Mouse (Mus musculus) liver, embryonic 14.5 days (tissue): ENCODE measurements around the gene Nfx1. TPM values are rescaled to one million over a fixed set of nuclear protein-coding genes. Genes with fewer than 3 reads are reported as not detected.

Experiments used
- ATAC-seq: fragments of 200-750 bp; cut with Nextera tagmentation; 2 replicates; pipeline ENCODE4 v1.8.0; 2017; ENCODE audit warnings: moderate number of reproducible peaks, mild to moderate bottlenecking, moderate library complexity; ENCODE audit not compliant: insufficient read depth
- DNase-seq, 3 experiments: peaks; one replicate each; pipeline ENCODE4 v3.0.0-alpha.2; 2012 to 2013; ENCODE audit warnings: low read depth in 3 of 3, low spot score in 3 of 3
- H3K27ac ChIP-seq: fragments of 300-500 bp; sonication (generic); 2 replicates; pipeline ENCODE4 v1.5.1; 2014; ENCODE audit warnings: moderate library complexity, mild to moderate bottlenecking, control low read depth, inconsistent platforms
- H3K27me3 ChIP-seq: fragments of 300-500 bp; sonication (generic); 2 replicates; pipeline ENCODE4 v1.6.1; 2014; ENCODE audit warnings: mild to moderate bottlenecking, low read length, moderate library complexity; ENCODE audit not compliant: control insufficient read depth, insufficient read depth
- H3K36me3 ChIP-seq: fragments of 300-500 bp; sonication (generic); replicated peaks from 2 replicates; pipeline ENCODE4 v1.6.1; 2014; ENCODE audit warnings: low read depth; ENCODE audit not compliant: control insufficient read depth, insufficient read depth
- H3K4me1 ChIP-seq, 2 experiments: fragments of 200-500 bp in 1 of 2; fragments of 300-500 bp in 1 of 2; sonication (generic) in 1 of 2; replicated peaks; 2 replicates each; pipeline ENCODE4 v1.6.1; 2012 to 2014; ENCODE audit warnings: antibody characterized with exemption in 1 of 2, inconsistent platforms in 1 of 2, low read length in 1 of 2; ENCODE audit not compliant: control insufficient read depth in 2 of 2, insufficient read depth in 2 of 2
- H3K4me2 ChIP-seq: fragments of 300-500 bp; sonication (generic); 2 replicates; pipeline ENCODE4 v1.6.1; 2014; ENCODE audit warnings: low read depth, mild to moderate bottlenecking, control low read depth, moderate library complexity
- H3K4me3 ChIP-seq, 2 experiments: fragments of 200-500 bp in 1 of 2; fragments of 300-500 bp in 1 of 2; sonication (generic) in 1 of 2; 2 replicates each; pipeline ENCODE4 v1.5.1; 2012 to 2014; ENCODE audit warnings: low read depth in 2 of 2, low read length in 2 of 2, mild to moderate bottlenecking in 2 of 2, control low read depth in 1 of 2, inconsistent platforms in 1 of 2, moderate library complexity in 1 of 2; ENCODE audit not compliant: insufficient read depth in 1 of 2
- H3K9ac ChIP-seq: fragments of 300-500 bp; sonication (generic); replicated peaks from 2 replicates; pipeline ENCODE4 v1.6.1; 2014; ENCODE audit warnings: mild to moderate bottlenecking, control low read depth, moderate library complexity
- H3K9me3 ChIP-seq: fragments of 300-500 bp; sonication (generic); 2 replicates; pipeline ENCODE4 v1.6.1; 2016; ENCODE audit warnings: low read length, mixed read lengths; ENCODE audit not compliant: control insufficient read depth
- CTCF ChIP-seq: IDR thresholded peaks from 2 replicates; pipeline ENCODE4 v1.5.1; 2016; ENCODE audit warnings: antibody characterized with exemption, low read depth, control low read depth
- EP300 ChIP-seq: IDR thresholded peaks from 2 replicates; pipeline ENCODE4 v1.6.1; 2016; ENCODE audit warnings: antibody characterized with exemption, low read depth
- WGBS: fragments of 180-500 bp; shearing (Covaris S2); extraction: QIAGEN DNeasy Blood & Tissue Kit; methylation state at CpG from one replicate; pipeline ENCODE4 v1.1.7; 2014; ENCODE audit not compliant: insufficient replicate concordance; 5-methylcytosine and 5-hydroxymethylcytosine counted together
- polyA plus RNA-seq, 2 experiments: library from polyadenylated mRNA; depleted of rRNA in 1 of 2; stranded (reverse) in 1 of 2; unstranded in 1 of 2; fragments of >200 nt; fragmentation: Nextera tagmentation in 1 of 2; extraction: Ambion mirVana in 1 of 2; gene quantifications; 2 replicates each; pipeline versions ENCODE4 v1.2.1 to v1.2.3; 2012 to 2014

Gene Nfx1
- polyA plus RNA-seq, 2 experiments: 22.1 to 27.1 TPM

- Histone ChIP-seq H3K27ac (no peak overlapping the region), H3K4me3 (no peak overlapping the region), H3K4me1 (peaks cover 8 to 19% of the 10 kb centered on the region in 2 experiments), H3K27me3 (no peaks in the 10 kb centered on the region), H3K4me2 (no peak overlapping the region; the same call in 1 of the 2 replicates), H3K9ac (no peak overlapping the region; the same call in 1 of the 2 replicates), H3K9me3 (no peaks in the 10 kb centered on the region), H3K36me3 (no peaks in the 10 kb centered on the region)
- 61% methylated on average over 7 of the region's 7 CpGs for WGBS
- ATAC-seq (no peak), DNase-seq (no peak)
- TF ChIP-seq EP300: no peak
- TF ChIP-seq CTCF: no peak
Observed at GRCm38 (mm10) chr4:41056742-41057332, 86.1 kb downstream of the Nfx1 start.

- no peak overlapping the region for H3K27ac ChIP-seq
- H3K9ac ChIP-seq: no peak overlapping the region
- H3K27me3 ChIP-seq: no peaks in the 10 kb centered on the region
- no peak for DNase-seq
- no peaks in the 10 kb centered on the region for H3K9me3 ChIP-seq
- ATAC-seq: peak; percentile 60
- no peaks in the 10 kb centered on the region for H3K36me3 ChIP-seq
- H3K4me2 ChIP-seq: peak overlapping the region; percentile 20; the same call in 1 of the 2 replicates
- H3K4me3 ChIP-seq: no peak overlapping the region
- WGBS: 48% methylated on average over 7 of the region's 9 CpGs
- H3K4me1 ChIP-seq: peaks cover 8 to 19% of the 10 kb centered on the region in 2 experiments
- TF ChIP-seq CTCF (no peak), EP300 (no peak)
Observed at GRCm38 (mm10) chr4:41057361-41057760, 86.7 kb downstream of the Nfx1 start.

- TF ChIP-seq CTCF (no peak), EP300 (no peak)
- Histone ChIP-seq H3K9me3 (no peaks in the 10 kb centered on the region), H3K4me3 (no peak overlapping the region), H3K4me2 (no peak overlapping the region), H3K9ac (no peak overlapping the region), H3K4me1 (no peaks in the 10 kb centered on the region), H3K27ac (no peak overlapping the region), H3K36me3 (no peaks in the 10 kb centered on the region), H3K27me3 (no peaks in the 10 kb centered on the region)
- ATAC-seq (no peak), DNase-seq (no peak)
- 48% methylated on average over 3 of the region's 3 CpGs for WGBS
Observed at GRCm38 (mm10) chr4:41063351-41063750, 92.6 kb downstream of the Nfx1 start.

GRCm38 (mm10) chr4:41063894-41064673, 93.4 kb downstream of the Nfx1 start:
- no peak for ATAC-seq
- H3K27me3 ChIP-seq: no peaks in the 10 kb centered on the region

GRCm38 (mm10) chr4:41065196-41065595, 94.5 kb downstream of the Nfx1 start:
- Histone ChIP-seq H3K27me3 (no peaks in the 10 kb centered on the region), H3K4me3 (no peak overlapping the region), H3K36me3 (no peaks in the 10 kb centered on the region), H3K9ac (no peak overlapping the region), H3K9me3 (no peaks in the 10 kb centered on the region), H3K4me1 (no peaks in the 10 kb centered on the region), H3K27ac (no peak overlapping the region), H3K4me2 (no peak overlapping the region)
- WGBS: 71% methylated on average over 4 of the region's 4 CpGs
- DNase-seq: no peak
- no peak for TF ChIP-seq CTCF
- no peak for TF ChIP-seq EP300
- ATAC-seq: no peak

More at GRCm38 (mm10) chr4:41063894-41064673, 93.4 kb downstream of the Nfx1 start:
- Histone ChIP-seq H3K9me3 (no peaks in the 10 kb centered on the region), H3K36me3 (no peaks in the 10 kb centered on the region), H3K4me1 (no peaks in the 10 kb centered on the region), H3K9ac (no peak overlapping the region), H3K4me2 (peak overlapping the region; percentile 1), H3K27ac (no peak overlapping the region), H3K4me3 (no peak overlapping the region)
- no peak for DNase-seq
- 22% methylated on average over 16 of the region's 16 CpGs for WGBS
- TF ChIP-seq CTCF: peak; percentile 75
- no peak for TF ChIP-seq EP300
